Mouse (Mus musculus) frontal cortex, adult 2 months (tissue): ENCODE results near the gene Kcnk3. TPM values are rescaled to one million over a fixed set of nuclear protein-coding genes. Genes with fewer than 3 reads are reported as not detected.
A peak's percentile ranks its signal among the peaks of the same experiment; 100 is the strongest.

ENCODE experiments used
- DNase-seq, 2 experiments: peaks; one replicate each; pipeline ENCODE4 v3.0.0; 2022; ENCODE audit warnings: low spot score in 1 of 2; ENCODE audit errors: extremely low spot score in 1 of 2
- polyA plus RNA-seq: library from polyadenylated mRNA; depleted of rRNA; stranded (reverse); fragments of >200 nt; gene quantifications from 2 replicates; pipeline ENCODE4 v1.2.3, GENCODE M21; 2012; rRNA removed

Kcnk3 gene
- 18.0 and 23.1 TPM in 2 replicates for polyA plus RNA-seq

GRCm38 (mm10) chr5:30587681-30588300, at the start of gene Kcnk3:
TSS of gene Kcnk3 (plus strand) at chr5:30588170.
- peak in 1 of 2 experiments; percentile 38 for DNase-seq

- DNase-seq: no peak
Measured at GRCm38 (mm10) chr5:30545698-30546097, 42.3 kb upstream of the Kcnk3 start, which contains the start of gene Cib4. TSS of gene Cib4 (minus strand) at chr5:30545836.

- DNase-seq: no peak
Measured at GRCm38 (mm10) chr5:30548681-30549080, 39.3 kb upstream of the Kcnk3 start.

GRCm38 (mm10) chr5:30550334-30551021, 37.5 kb upstream of the Kcnk3 start:
- no peak for DNase-seq

GRCm38 (mm10) chr5:30551022-30551638, 36.8 kb upstream of the Kcnk3 start:
- no peak for DNase-seq

- no peak for DNase-seq
Measured at GRCm38 (mm10) chr5:30552006-30552405, 36.0 kb upstream of the Kcnk3 start.

- no peak for DNase-seq
Measured at GRCm38 (mm10) chr5:30553936-30554335, 34.0 kb upstream of the Kcnk3 start.

GRCm38 (mm10) chr5:30554981-30555380, 33.0 kb upstream of the Kcnk3 start:
- no peak for DNase-seq

- DNase-seq: no peak
Measured at GRCm38 (mm10) chr5:30556284-30556683, 31.7 kb upstream of the Kcnk3 start.

GRCm38 (mm10) chr5:30559421-30559820, 28.5 kb upstream of the Kcnk3 start:
- no peak for DNase-seq

GRCm38 (mm10) chr5:30559986-30560493, 27.9 kb upstream of the Kcnk3 start:
- no peak for DNase-seq

- no peak for DNase-seq
Measured at GRCm38 (mm10) chr5:30568479-30568878, 19.5 kb upstream of the Kcnk3 start.

- DNase-seq: no peak
Measured at GRCm38 (mm10) chr5:30571820-30572219, 16.1 kb upstream of the Kcnk3 start.

- no peak for DNase-seq
Measured at GRCm38 (mm10) chr5:30574367-30574766, 13.6 kb upstream of the Kcnk3 start.

GRCm38 (mm10) chr5:30576233-30576632, 11.7 kb upstream of the Kcnk3 start:
- no peak for DNase-seq

GRCm38 (mm10) chr5:30577251-30577650, 10.7 kb upstream of the Kcnk3 start:
- no peak for DNase-seq

GRCm38 (mm10) chr5:30577654-30578310, 10.2 kb upstream of the Kcnk3 start:
- DNase-seq: peak in 1 of 2 experiments; percentile 56

- no peak for DNase-seq
Measured at GRCm38 (mm10) chr5:30578445-30579080, 9.4 kb upstream of the Kcnk3 start.

GRCm38 (mm10) chr5:30580725-30581124, 7.2 kb upstream of the Kcnk3 start:
- DNase-seq: no peak

GRCm38 (mm10) chr5:30582017-30582416, 6.0 kb upstream of the Kcnk3 start:
- DNase-seq: no peak

GRCm38 (mm10) chr5:30586616-30587015, 1.4 kb upstream of the Kcnk3 start:
- no peak for DNase-seq
